Mouse (Mus musculus): ENCODE measurements around the gene Tas2r135.

The Tas2r135 gene

DNA sequence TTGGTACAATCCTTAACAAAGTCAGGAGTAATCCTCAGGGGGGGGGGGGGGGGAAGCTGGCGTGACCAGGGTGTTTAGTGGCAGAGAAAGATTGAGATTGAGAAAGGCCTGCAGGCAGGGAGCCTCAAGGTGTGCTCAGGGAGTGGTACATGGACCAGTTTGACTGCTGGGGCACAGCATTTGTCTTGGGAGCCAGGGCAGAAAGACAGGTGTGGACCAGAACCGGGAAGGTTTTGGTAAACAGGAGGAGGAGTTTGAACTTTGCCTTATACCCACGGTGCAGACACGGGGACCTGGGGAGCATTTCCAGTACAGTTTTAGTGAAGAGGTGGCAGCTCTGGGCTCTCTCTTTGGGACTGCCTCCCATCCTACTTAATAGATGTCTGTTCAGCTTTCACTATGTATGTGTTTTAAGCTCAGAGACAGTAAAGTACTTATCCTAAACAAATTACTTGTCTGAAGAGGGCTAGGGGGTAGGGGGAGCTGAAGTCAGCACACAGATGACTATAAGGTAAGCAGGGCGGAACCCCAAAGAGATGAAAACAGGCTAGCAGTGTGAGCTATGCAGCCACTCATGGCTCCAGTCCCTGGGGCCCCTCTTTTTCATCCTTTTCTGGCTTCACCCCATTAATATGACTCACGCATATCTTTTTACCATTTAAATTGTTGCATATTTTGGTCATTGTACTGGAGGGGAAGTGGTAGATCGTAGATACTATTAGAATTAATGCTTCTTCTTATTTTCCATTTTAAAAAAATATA, 31.4 kb upstream of the Tas2r135 start:
- DNase-seq (ENCODE audit: low spot score in 2 of 2), result no peak

DNA sequence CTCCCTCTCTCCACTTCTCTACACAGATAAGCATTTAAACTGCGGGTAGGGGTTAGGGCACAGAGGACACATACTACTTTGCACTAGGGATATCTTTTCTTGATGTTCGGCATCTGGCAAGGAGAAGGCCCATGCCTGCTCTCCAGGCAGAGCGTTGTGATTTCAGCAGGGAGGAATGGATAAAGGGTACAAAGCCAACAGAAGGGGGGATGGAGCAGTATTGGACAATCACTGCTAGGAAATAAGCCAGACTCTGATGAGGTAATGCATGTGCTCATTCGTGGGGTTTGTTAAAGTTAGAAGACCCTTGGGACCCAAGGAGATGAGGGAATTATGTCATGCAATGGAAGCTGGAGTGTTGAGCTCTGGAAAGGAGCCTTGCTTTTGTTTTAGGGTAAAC, 30.5 kb upstream of the Tas2r135 start:
- no peak for DNase-seq (ENCODE audit: low spot score in 2 of 2)

DNA sequence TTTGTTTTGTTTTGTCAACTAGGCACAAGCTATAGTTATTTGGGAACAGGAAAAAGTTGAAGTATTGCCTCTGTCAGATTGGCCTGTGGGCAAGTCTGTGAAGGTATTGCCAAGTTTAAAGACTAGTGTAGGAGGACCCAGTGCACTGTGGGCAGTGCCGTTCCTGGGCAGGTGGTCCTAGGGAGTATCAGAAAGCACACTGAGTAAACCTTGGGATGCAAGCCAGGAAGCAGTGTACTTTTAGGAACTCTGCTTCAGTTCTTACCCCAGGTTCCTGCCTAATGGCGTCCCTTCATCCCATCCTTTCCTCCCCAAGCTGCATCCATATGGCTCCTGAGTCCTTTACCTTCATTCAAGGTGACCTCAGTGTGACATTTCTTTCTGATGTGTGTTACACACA, 30.1 kb upstream of the Tas2r135 start:
- DNase-seq (ENCODE audit: low spot score in 2 of 2), result no peak

DNA sequence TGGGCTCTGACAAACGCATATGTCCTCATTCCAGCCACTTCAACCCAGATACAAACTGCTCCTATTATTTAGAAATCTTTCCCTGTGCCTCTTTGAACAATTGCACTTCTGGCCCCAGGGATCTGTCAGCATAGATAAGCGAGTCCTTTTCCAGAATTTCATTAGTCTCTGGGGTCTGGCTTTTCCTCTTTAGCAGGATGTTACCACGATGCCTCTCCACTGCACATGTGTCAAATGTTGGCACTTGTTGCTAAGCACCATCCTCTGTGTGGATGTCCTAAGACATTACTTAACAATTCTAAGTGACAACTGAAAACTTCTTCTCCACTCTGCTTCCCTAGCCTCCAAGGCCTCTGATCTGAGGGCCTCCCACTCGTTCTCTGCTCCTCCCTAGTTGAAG, 29.2 kb upstream of the Tas2r135 start:
- DNase-seq (ENCODE audit: low spot score in 2 of 2), result no peak

DNA sequence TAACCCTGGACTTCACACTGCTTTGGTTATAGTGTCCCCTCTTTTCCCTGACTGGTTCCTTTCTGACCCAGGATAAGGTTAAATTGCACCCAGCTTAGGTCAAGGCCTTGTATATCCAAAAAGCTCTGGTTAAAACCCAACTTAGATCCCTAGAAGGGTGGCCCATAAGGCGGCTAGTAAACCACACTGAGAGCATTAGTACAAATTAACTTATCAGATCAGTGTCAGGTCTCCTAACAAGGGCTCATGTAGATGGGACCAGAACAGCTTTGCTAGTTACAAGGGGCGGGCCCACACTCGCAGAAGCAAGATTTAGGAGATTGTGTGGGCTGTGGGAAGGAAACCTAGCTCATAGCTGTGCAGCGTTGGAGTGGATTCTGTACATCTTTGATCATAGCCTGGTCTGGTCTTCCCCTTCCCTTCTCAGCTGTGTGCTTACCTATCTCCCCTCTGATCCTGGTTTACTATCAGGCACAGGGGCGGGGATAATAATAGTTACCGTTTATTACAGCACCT, 28.7 kb upstream of the Tas2r135 start:
- no peak for DNase-seq (ENCODE audit: low spot score in 2 of 2)

DNA sequence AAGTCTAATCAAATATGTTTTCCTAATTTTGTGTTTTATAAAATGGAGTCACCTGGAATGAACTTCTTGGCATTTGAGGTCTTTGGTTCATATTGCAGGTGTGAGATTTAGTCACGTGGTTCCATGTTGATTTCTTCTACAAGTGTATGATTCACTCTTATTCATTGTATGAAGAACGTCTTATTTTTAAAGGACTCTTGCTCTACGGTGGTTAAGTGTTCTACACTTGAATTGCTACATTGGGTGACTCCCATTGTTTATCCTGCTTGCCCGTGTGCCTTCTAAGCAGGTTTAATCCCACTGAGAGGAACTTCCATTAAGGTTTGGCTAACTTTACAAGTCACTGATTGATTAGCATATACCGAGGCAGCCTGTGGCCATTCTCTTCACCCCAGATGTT, 28.0 kb upstream of the Tas2r135 start:
- no peak for DNase-seq (ENCODE audit: low spot score in 2 of 2)

DNA sequence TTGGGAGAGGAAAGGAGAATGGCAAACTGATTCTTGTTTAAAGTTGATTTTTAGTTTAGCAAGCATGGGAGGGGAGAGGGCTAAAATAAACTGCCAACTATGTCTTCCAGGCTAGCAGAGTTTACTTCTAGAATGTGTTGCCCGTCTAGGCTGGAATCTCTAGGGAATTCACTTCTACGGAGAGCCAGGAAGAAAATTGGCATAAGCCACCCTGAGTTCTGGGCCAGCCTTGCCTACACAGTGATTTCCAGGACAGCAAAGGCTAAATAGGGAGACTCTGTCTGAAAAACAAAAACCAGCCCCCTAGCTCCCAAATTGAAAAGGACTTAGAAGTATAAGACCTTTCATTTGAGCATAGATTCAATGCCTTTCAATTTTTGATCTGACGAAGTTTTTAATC, 25.7 kb upstream of the Tas2r135 start:
- DNase-seq (ENCODE audit: low spot score in 2 of 2), result no peak

DNA sequence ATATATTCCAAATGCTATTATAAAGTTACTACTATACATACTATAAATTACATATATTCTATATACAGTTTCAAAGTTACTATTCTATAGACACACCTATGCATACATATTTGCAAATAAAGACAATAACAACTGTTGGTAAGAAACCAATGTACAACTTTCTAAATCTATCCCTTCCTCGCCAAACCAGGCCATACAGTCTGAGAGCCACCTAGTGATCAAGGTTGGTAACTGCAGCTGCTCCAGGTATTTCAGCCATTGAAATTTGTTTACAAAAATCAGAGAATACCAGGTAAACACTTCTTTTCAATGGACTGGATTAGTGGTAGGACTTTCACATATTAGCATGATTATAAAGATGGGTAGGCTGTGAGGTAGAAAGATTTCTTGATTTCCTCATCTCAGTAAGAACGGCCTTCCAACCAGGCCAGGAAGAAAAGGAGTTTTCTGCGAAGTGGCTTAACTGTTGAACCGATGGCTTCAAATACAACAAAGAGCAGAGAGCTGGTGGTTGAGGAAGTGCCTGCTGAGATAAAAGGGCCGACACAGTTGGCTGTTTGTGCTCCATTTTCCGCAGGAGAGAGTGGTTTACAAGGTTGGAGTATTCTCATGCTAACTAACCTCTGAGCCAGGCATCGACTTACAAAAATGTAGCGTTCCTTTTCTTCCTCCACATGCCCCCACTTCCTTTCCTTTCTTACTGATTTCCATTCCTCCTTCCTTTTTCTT, 24.7 kb upstream of the Tas2r135 start:
- DNase-seq (ENCODE audit: low spot score in 2 of 2), result no peak

DNA sequence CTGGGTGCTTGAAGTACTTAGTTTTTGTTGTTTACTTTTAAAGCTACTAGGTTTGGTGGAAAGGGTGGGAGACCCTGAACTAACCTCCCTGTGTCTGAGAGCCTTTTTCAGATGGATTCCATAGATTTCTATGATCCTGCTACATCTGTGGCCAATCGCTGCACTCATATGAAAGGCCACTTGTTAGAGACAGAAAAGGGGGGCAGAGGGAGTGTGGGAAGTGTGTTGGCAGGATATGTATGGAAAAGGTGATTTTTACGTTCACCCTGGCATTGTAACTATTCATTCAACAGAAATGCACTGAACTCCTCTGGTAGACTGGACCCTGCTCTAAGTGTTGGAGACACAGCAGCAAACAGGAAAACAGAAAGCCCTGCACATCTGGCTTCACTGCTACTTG, 24.0 kb upstream of the Tas2r135 start:
- DNase-seq (ENCODE audit: low spot score in 2 of 2), result no peak

DNA sequence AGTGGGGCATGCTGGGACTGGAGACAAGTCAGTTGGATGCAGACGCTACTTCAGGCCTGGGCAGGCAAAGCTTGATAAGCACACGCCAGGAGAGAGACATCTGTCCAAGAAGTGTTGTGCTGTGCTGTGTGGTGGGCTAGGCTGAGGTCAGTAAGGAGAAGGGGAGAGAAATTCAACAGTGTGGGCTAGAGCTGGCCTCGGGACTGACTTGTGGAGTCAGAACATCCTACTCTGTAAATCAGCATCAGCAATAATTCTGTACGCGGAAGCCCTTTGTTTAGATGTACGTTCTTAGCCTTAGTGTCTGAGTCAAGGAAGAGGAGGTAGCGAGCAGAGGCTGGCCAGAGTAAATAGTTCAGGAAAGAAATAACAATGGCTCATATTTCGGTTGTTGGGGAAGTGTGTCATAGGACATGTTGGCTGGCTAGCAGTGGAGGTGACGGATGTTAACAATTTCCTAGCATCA, 23.3 kb upstream of the Tas2r135 start:
- no peak for DNase-seq (ENCODE audit: low spot score in 2 of 2)

DNA sequence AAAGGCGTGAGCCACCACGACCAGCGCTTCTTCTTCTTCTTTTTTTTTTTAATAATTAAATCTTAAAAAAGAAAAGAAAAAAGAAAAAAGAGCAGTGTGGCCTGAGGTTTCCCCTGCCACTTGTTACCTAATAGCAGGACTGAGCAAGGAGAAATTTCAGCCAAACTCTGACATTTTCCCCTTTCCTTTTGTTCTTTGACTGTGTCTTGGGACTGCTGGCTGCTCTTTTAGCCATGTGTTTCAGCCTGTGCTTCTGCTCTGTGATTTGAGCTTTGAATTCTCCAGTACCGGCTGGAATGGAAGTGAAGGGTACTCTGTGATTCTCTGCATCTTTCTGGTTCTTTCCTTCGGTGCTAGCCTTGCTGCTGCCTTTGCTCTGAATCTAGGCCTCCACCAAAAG, 21.9 kb upstream of the Tas2r135 start:
- no peak for DNase-seq (ENCODE audit: low spot score in 2 of 2)

DNA sequence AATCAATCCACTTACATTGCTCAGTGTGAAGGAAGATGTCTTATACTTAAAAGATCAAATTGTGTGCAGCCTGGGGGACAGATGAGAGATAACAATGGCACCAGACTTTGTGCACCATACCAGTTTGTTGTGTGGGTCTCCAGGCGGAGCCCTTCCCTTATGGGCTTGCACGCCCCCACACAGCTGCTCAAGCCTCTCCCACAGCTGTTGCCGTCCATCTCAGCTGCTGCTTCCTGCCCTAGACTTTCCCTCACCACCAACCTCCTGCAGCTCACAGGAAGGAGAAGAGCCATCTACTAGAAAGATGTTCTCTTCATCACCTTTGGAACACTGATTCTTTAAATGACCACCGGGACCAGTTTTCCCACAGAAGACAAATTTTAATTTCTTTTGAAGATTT, 19.6 kb upstream of the Tas2r135 start:
- no peak for DNase-seq (ENCODE audit: low spot score in 2 of 2)

DNA sequence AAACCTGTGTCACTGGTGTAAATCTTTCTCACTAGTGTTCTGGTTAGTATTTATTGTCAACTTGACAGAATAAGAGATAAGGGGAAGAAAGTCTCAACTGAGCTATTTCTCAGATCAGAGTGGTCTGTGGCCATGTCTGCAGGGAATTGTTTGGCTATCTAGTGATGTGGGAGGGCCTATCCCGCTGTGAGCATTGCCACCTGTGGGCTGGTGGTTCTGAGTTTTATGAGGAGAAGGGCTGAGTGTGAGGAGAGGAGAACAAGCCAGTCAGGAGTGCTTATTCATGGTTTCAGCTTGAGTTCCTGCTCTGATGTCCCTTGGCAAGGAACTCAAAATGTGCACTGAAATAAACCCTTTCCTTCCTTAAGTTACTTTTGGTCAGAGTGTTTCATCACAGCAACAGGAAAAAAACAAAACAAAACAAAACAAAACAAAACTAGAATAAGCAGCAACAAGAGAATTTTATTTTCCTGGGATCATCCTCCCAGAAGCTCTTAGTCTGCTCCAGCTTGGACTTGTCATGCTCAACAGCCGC, 13.4 kb upstream of the Tas2r135 start:
- no peak for DNase-seq (ENCODE audit: low spot score in 2 of 2)

DNA sequence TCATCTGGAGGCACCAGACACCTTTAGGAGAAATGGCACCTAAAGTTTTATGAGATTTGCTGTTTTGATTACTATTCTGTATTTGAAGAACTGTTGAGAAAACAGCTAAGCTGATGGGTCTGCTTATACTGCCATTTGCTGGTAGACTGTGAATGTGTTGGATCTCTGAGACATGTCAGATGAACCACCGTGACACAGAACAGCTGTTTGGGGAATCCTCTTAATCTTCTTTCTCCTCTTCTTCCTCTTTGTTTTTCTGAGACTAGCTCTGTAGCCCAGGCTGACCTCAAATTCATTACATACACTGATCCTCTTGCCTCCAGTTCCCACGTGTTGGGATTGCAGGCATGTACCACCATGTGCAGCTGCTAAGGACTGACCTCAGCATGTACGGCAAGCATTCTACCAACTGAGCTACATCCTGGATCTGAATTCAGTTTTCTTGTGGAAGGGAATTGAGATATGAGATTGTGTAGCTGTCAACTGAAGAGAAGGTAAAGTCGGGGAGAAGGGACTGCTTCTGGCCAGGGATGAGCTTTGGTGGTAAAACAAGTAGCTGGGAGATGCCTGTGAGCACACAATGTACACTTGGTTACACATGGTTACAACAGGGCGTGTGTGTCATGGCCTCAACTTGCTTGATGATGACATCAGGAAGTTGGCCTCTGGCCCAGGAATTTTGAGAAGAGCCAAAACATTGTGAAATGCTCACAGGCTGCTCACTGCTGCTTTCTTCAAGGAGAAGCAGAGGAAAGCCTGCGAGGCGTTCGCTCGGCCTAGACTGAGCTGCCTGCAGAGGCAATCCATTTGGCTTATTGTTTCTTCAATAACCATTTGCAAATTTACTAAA, 9.0 kb upstream of the Tas2r135 start:
- DNase-seq (ENCODE audit: low spot score in 2 of 2), result peak; percentile 54 to 66

DNA sequence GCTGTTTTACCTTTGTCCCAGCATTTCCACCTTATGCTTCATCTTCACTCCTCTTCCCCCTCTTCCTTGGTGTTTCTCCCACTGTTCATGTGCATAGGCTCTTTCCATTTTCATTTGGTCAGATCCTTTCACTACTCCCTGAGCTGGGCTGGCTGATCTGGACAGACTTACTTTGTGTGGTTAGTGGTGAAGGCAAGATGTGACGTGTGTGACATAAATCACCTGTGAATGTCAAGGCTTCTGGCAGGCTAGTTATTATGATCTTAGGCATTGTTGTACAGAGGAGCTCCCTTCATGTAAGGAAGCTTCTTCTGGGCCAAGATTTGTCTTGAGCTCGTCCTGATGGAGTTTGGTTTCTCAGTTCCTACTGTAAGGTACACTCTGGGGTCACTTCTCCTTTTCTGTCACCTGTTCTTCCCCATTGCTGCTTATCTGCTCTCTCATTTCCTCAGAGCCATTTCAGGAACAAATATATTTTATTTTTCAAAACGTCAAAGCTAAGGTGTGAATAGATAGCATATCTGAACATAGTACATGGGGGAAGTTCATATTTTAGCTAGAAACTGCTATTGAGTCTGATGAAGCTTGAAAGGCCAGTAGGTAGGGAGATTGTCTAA, 8.1 kb upstream of the Tas2r135 start:
- DNase-seq (ENCODE audit: low spot score in 2 of 2), result peak; percentile 54 to 58

DNA sequence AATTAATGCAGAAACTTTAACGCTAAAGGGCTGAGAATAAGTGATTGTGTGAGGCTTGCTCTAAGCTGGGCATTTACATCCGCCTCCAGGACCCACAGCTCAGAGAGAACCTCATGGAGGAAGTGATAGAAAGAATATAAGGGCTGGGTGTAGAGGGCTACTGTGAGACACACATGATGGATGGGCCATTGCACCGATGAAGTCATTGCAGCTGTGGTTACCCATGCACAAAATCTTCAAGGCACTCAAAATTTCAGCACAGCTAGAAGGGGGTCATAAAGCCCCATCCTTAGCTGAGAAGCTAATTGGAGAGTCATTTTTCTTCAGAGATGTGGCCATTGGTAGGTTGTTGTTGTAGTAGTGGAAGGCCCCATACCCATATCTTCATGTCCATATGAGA, 6.9 kb upstream of the Tas2r135 start:
- DNase-seq (ENCODE audit: low spot score in 2 of 2), result peak; percentile 34 to 38

DNA sequence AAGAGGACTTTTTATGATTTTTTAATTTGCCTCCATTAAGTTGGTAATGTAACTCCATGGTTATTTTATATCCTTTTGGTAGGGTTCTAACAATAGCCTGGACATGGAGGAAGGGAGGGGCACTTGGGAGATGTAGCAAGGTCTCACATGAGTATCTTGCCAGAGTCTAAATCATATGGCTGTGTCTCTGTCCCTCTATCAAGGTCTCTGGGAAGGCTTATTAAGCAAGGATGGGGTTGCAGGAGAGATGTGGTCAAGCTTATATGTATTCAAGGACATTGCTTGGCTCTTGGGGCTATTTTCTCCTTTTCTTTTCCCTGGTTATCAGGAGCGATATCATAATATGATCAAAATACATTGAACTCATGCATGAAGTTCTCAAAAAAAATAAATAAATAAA, 6.2 kb upstream of the Tas2r135 start:
- DNase-seq (ENCODE audit: low spot score in 2 of 2), result no peak

DNA sequence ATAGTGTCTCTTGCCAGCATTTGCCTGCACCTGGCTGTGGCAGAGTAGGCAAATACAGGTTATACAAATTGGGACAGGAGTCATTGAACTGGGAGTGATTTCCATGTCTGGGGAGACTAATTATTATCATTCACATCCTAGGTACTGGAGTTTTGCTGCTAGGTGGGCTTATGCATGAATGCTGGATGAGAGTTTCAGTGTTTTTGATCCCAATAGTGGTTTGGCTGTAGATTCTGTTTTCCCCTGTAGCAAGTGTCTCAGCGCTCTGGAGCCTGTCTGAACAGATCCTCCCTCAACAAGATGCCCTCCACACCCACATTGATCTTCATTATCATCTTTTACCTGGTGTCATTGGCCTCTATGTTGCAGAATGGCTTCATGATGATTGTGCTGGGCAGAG, 5.3 kb upstream of the Tas2r135 start, which contains the start of gene Tas2r143:
TSS of gene Tas2r143 (plus strand) at position 301 of the 400 bp plus-strand sequence.
- no peak for DNase-seq (ENCODE audit: low spot score in 2 of 2)

DNA sequence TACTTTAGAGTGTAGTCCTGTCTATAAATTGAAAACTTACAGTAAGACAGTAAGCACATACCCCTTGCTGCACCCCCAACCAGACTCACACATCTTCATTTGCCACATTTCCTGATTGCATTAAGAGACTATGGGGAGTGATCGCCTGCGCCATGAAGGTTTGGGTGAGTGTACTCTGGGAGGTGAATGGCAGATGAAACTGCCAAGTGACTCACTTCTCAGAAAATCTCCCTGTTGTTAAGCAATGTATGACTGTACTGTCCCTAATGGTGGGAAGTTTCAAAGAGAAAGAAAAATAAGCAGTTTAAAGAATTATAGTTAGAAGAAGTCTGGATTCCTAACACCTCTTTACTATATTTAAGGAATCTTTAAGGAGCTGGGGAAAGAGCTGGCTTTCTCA, 14.2 kb downstream of the Tas2r135 start:
- no peak for DNase-seq (ENCODE audit: low spot score in 2 of 2)

DNA sequence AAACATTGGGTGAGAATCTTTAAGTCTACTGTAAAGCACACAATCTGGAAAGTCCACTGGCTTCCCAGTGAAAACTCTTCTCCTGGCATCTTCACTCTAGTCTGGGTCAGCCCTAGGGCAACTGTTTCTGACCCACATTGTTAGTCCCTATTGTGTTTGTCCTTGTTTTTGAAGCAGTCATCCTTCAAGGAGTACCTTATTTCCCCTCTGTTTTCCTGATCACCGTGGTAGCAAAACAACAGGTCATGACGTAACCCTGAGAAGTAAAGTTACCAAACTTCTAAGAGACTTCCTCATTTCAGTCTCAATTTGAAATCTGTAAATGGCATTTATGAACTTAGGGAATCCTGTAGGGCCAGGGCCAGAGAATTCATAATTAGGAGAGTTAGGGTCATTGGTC, 16.2 kb downstream of the Tas2r135 start:
- DNase-seq (ENCODE audit: low spot score in 2 of 2), result peak; percentile 12 to 32

DNA sequence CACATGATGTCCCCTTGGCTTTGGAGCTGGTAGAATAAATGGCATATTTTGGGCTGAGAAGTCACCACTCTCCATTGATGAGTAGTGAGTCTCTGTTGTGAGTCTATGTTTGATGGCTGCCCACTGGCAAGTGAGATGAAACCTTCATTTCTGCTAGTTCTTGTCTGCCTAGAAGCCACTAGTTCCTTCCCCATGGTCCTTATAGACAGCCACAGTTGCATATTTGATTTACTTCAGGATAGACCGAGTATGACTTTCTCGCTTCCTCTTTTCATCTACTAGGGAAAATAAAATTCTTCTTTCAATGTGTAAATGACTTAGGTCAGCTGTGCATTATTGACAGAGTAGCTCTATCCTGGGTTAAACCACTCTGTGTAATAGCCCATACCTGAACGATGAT, 19.2 kb downstream of the Tas2r135 start:
- DNase-seq (ENCODE audit: low spot score in 2 of 2), result no peak
